Mouse (Mus musculus) right cerebral cortex, postnatal 36 days (tissue): Measurements from ENCODE around the gene Ppp1r9a.

Experiments
- DNase-seq, 2 experiments: peaks; one replicate each; pipeline ENCODE4 v3.0.0; 2022; ENCODE audit warnings: low spot score in 2 of 2, mixed read lengths in 1 of 2

Ppp1r9a gene

GRCm38 (mm10) chr6:4953028-4953719 is 50.5 kb downstream of the Ppp1r9a start:
- DNase-seq = no peak

GRCm38 (mm10) chr6:4956651-4957050 is 53.9 kb downstream of the Ppp1r9a start:
- no peak for DNase-seq

- no peak for DNase-seq
Observed at GRCm38 (mm10) chr6:4962197-4962596, 59.5 kb downstream of the Ppp1r9a start.

DNA sequence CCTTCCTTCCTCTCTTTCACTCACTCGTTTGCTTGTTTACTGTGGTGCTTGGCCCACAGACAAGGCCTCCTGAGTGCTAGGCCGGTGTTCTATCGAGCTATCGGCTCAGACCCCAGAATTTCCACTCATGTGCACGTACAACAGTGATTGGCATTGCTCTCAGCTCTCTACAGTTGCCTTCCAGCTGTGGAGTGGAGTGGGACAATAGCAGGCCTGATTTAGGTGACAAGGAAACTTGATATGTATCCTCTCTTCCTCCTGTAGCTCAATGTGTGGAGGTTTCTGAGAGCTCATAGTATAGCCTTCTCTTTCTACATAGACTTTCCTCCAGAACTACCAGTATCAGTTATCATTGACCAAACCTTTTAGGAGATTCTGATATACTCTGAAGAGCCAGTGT is 60.3 kb downstream of the Ppp1r9a start:
- DNase-seq = no peak

DNA sequence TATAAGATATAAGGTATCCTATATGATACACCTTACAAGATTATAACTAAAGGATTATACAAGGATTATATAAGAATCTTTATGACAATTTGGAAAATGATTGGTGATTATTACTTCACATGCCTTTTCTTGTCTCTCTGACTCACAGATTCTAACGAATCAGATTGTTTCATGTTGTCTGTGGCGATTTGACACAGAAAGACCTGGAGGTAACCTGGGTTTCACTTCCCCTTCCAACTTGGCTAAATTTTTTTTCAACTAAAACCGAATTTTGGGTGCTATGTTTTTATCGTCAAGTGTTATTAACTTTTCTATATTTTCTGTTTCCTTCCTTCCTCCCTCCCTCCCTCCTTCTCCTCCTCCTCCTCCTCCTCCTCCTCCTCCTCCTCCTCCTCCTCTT is 64.5 kb downstream of the Ppp1r9a start:
- DNase-seq = no peak

- no peak for DNase-seq
Observed at GRCm38 (mm10) chr6:4971229-4971628, 68.5 kb downstream of the Ppp1r9a start.

- DNase-seq = no peak
Observed at GRCm38 (mm10) chr6:4972808-4973207, 70.1 kb downstream of the Ppp1r9a start.

DNA sequence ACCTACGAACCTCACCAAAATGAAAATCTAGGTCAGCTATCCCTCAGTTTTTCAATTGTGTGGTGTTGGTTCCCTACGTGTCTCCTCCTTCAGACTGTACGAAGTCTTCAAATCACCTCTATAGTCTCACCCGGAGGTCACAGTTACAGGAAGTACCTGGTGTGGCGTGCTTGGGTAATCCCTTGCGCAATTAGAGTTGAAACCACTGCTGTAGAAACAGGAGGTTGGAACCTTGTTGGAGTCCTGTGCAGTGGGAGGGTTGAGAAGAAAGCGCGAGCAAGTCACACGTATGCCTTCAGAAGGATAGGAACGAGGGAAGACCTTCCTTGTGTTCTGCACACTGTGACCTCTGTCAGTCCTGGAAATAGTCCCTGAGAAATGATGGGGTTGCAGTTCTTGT is 70.6 kb downstream of the Ppp1r9a start:
- DNase-seq = no peak

- DNase-seq = no peak
Observed at GRCm38 (mm10) chr6:4977515-4977914, 74.8 kb downstream of the Ppp1r9a start.

- no peak for DNase-seq
Observed at GRCm38 (mm10) chr6:4978249-4978648, 75.5 kb downstream of the Ppp1r9a start.

GRCm38 (mm10) chr6:4978897-4979296 is 76.2 kb downstream of the Ppp1r9a start:
- DNase-seq = no peak

- DNase-seq = no peak
Observed at GRCm38 (mm10) chr6:4980113-4980512, 77.4 kb downstream of the Ppp1r9a start.

DNA sequence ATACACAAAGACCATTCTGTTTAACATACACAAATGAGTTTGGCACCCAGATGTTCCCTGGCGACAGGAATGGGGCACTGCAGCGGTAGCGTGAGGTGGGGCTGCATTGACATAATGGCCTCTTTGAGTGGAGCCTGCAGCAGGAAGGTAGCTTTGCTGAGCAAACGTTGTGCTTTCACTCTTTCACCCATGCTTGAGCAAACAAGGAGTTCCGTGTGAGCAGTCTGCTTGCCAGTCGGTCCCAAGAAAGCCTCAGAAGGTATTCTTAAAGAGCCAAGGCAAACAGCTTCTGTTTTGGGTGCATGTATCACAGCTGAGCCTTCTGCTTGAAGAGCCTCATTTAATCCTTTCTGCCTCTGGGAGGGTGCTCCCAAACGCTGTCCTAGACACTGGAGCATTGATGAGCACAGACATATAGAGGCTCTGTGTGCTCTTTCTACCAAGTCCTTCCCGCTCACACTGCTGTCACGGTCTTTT is 80.0 kb downstream of the Ppp1r9a start:
- no peak for DNase-seq

DNA sequence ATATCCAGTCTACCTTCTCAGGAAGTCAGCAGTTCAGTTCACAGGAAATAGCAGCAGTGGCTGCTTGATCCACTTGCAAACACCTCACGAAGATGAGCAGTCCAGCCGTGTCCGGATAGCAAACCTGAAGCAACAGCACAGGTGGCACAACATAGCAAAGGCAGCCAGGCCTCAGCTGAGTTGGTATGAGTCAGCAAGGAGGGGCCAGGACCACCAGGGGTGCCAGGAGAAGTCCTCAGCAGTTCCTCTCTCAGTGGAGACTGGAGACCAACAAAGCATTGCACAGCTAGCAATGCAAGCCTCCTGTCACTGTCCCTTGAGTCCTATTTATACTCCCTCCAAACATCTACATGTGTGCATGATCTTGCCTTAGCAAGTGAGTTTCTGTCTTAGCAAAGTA is 83.0 kb downstream of the Ppp1r9a start:
- no peak for DNase-seq

DNA sequence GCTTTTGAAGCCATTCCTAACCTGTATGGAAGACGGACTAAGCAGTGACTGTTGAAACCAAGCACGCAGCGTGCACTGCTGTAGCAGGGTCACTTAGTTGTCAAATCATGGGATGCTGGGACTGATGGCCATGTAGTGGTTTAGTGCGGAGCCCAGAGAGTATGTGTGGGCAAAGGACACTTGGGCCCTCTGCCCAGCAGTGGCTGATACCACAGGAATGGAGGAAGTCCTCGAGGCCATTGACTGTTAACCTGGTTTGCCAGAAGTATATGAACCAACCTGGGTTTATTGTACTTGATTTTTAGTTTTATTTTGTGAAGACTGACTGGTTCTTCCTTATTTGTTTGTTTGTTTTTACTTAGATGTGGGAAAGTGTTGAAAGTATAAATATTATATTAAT is 84.4 kb downstream of the Ppp1r9a start:
- DNase-seq = no peak

- DNase-seq = no peak
Observed at GRCm38 (mm10) chr6:4988688-4989087, 86.0 kb downstream of the Ppp1r9a start.

- DNase-seq = no peak
Observed at GRCm38 (mm10) chr6:4992308-4992707, 89.6 kb downstream of the Ppp1r9a start.

DNA sequence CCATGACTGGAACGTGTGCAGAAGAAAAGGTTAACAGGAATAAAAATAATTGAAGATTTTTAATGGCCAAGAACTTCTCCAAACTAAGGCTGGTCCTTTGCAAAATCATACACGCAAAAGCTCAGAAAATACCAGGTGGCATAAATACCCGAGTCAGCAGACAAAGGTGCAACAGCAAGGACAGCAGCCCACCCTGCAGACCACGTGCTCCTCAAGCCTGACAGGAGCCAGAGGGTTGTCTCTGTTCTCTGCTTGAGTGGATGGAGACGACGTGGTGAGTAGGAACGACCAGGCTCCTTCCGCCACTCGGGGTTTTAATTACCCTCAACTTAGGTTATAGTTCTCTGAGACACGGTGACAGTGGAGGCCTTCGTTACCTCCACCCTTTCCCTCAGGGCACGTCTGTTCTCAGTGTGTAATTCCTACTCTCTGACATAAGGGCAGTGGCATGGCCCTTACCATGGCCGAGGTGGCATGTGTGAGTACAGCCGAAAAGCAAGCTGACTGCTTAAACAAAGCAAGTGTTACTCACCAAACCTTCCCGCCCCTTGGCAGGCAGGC is 91.0 kb downstream of the Ppp1r9a start:
- DNase-seq = no peak

DNA sequence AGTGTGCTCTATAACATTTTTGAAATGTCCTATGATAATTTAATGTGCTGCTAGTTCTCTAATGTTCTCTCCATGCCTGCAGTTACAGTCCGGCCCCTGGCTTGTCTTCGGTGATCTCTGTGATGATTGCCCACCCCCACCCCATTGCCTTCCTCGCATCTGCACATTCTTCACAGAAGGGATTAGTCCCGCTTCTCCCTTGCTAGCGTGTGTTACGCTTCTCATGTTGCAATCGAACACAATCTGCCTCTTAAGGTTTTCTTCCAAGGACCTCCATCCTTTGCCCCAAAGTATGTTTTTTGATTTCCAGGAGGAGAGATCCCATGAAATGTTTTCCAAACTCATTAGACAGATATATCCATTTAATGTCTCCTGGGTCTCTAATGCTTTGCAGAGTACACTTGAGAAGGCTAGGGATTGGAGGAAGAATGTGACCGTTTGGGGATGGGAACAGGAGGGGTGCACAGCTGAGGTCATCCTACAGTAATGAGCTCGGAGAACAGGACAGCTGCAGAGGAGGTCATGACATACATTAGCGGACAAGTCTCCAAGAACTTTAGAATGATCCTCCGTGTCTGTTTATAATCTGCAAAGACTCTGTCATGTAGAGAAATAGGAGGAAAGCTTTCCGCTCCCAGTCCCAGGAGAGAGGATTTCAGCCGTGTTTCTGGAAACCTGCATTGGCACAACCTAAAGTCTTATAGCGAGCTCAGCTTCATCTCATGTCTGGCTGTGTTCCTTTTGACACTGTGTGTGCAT is 91.6 kb downstream of the Ppp1r9a start:
- DNase-seq = no peak

DNA sequence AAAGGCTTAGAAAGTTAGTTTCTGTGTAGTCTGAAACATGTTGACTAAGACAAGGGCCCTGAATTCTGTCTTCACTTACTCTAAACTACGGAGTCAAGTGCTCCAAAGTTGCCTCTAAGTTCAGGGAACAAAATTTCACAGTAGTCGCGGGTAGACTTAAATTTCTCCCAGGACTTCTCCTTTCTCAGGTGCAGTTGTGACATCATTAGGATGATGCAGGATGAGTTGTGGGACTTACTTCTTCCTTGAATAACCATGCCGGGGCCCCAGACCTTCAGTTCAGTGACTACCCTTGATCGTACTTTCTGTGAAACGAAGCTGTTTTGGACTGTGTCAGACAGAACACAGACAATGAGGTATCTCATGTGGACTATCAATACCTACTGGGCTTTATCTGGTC is 94.9 kb downstream of the Ppp1r9a start:
- no peak for DNase-seq

GRCm38 (mm10) chr6:4998929-4999328 is 96.2 kb downstream of the Ppp1r9a start:
- no peak for DNase-seq

DNA sequence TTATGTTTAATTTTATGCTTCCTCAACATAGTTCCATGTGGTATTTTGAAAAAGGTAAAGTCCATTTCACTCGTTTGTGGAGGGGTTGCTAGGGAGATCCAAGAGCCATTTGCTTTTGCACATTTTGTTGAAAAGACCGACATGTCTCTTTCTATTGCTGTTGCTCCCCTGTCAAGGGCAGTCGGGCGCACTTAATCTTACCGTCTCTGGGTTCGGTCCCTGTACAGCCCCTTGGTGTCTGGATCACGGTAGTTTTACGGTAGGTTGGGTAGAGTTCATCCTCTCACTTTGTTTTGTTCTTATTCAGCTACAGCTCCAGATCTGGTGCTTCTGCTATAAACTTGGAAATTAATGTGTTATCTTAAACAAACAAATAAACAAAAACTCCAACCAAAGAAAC is 98.1 kb downstream of the Ppp1r9a start:
- DNase-seq = no peak
